Mouse (Mus musculus) G1E (cell line): ENCODE results near the gene Olfr539.

Source experiments
- CTCF ChIP-seq: IDR thresholded peaks from 2 replicates; pipeline ENCODE4 v1.5.1; 2012; ENCODE audit warnings: low read depth, low read length, inconsistent platforms, mixed read lengths
- GATA1 ChIP-seq: IDR thresholded peaks from 2 replicates; pipeline ENCODE4 v1.6.1; 2012; ENCODE audit warnings: borderline replicate concordance, low read length, inconsistent platforms, mixed read lengths
- GATA2 ChIP-seq: IDR thresholded peaks from 2 replicates; pipeline ENCODE4 v1.6.1; 2012; ENCODE audit warnings: low read depth, low read length, inconsistent platforms, borderline replicate concordance
- TAL1 ChIP-seq: conservative IDR thresholded peaks from 2 replicates; pipeline ENCODE4 v1.6.1; 2012; ENCODE audit warnings: low read depth, low read length, inconsistent platforms, mixed read lengths

DNA sequence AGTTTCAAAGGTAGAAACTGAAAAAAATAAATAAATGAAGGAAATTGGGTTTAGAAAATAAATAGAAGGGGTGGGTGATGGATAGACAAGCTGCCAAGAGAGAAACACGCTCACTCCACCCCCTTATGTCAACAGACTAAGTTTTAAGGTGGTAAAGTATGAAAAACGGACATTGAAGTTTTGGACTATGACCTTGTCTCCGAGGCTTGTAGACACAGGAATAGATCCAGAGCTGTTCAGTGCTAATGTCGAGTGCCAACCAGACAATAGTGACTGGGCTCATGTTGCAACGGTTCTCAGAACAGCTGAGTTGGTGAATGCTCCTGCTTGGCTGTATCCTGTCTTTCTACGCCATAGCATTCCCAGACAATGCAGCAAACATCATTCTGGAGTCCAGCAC, 61.4 kb downstream of the Olfr539 start:
- TF ChIP-seq CTCF (no peak), GATA2 (no peak), GATA1 (no peak), TAL1 (no peak)
